ENCODE assay signal across 21 mouse cellular contexts in the genomic region with DNA sequence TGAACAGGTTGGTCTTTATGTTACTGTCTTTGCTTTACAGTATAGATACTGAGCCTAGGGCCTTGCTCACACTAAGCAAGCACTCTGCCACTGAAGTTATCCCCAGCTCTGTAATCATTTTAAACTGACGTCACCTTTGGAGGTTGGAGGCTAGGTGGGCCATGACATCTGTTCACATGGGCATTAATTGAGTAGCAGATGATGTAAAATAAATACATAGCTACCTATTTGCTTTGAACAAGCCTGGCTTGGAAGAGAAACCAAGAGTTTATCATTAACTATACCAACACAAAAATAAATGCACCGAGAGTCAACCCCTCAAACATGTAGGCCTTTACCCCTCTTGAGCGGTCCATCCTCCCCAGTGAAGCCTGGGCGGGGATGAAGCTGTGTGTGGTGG.
A peak's percentile ranks its signal among the peaks of the same experiment; 100 is the strongest.
DNase-seq lines count a peak whose midpoint lies in the region; ATAC-seq and TF ChIP-seq lines count a peak whose summit lies in the region.
"Had no signal": no experiment of that assay in that cellular context is flagged by ENCODE, and none has a peak within 500 bp of the region (broad histone marks: within the 10 kb centered on the region; RNA-seq: fewer than 3 reads in every experiment).

No protein-coding gene starts in this region.

- no peak overlapping the region for H3K4me3 ChIP-seq in liver, adult 2 months (ENCODE audit: insufficient read depth, low read depth, low read length)
- no peak overlapping the region for H3K4me3 ChIP-seq in liver, embryonic 12.5 days
- no peak overlapping the region for H3K4me3 ChIP-seq in liver, embryonic 16.5 days (ENCODE audit: low read depth, low read length)
- no peak overlapping the region for H3K4me3 ChIP-seq in liver, embryonic 11.5 days (ENCODE audit: low read depth, low read length)
- no peak overlapping the region for H3K4me3 ChIP-seq in liver, postnatal 0 days (ENCODE audit: low read depth, low read length)

- H3K4me2 ChIP-seq in liver, embryonic 12.5 days = no peak overlapping the region
- no peak overlapping the region for H3K4me2 ChIP-seq in liver, embryonic 16.5 days (ENCODE audit: low read depth, low read length)
- no peak overlapping the region for H3K4me2 ChIP-seq in liver, embryonic 11.5 days
- H3K4me2 ChIP-seq in liver, postnatal 0 days (ENCODE audit: low read depth, low read length) = no peak overlapping the region

- no peak for ATAC-seq in liver, embryonic 12.5 days
- peak; percentile 9; the same call in 1 of the 2 replicates for ATAC-seq in liver, embryonic 16.5 days (ENCODE audit: low read depth)
- no peak for ATAC-seq in liver, embryonic 11.5 days (replicated peaks; ENCODE audit: low FRiP score)
- peak; percentile 79 for ATAC-seq in liver, postnatal 0 days
- ATAC-seq: activated CD4-positive, CD25-positive, alpha-beta regulatory T cell, adult 4 months; CD4-positive, CD25-positive, alpha-beta regulatory T cell, adult 4 months; Patski had no signal

- TF ChIP-seq POLR2A in liver, adult 2 months (IDR thresholded peaks at IDR 0.05; ENCODE audit: extremely low read depth, insufficient read depth, low read length) = no peak

- H3K27me3 ChIP-seq in liver, adult 2 months (ENCODE audit: control insufficient read depth, insufficient read depth, low read length) = no peaks in the 10 kb centered on the region
- peaks cover 4% of the 10 kb centered on the region; the same call in 1 of the 2 replicates for H3K27me3 ChIP-seq in liver, embryonic 12.5 days (replicated peaks)
- H3K27me3 ChIP-seq in liver, embryonic 16.5 days (ENCODE audit: control insufficient read depth, insufficient read depth, low read depth, low read length) = no peaks in the 10 kb centered on the region
- no peaks in the 10 kb centered on the region for H3K27me3 ChIP-seq in liver, embryonic 11.5 days (replicated peaks; ENCODE audit: control insufficient read depth, insufficient read depth, low read length)
- no peaks in the 10 kb centered on the region for H3K27me3 ChIP-seq in liver, postnatal 0 days (ENCODE audit: insufficient read depth, low read length)
- H3K27me3 ChIP-seq: CH12.LX, Patski had no signal

- WGBS in liver, adult 2 months = 43% methylated on average over 4 of the region's 4 CpGs
- WGBS in liver, embryonic 12.5 days (ENCODE audit: insufficient replicate concordance) = 62% methylated on average over 4 of the region's 4 CpGs
- WGBS in liver, embryonic 16.5 days (ENCODE audit: insufficient replicate concordance) = 51% methylated on average over 4 of the region's 4 CpGs
- WGBS in liver, embryonic 11.5 days = 77% methylated on average over 4 of the region's 4 CpGs
- 58% methylated on average over 4 of the region's 4 CpGs for WGBS in liver, postnatal 0 days (ENCODE audit: insufficient replicate concordance)

- H3K27ac ChIP-seq in liver, adult 2 months (replicated peaks; ENCODE audit: insufficient read depth, low read depth, low read length) = no peak overlapping the region
- H3K27ac ChIP-seq in liver, embryonic 12.5 days = no peak overlapping the region
- H3K27ac ChIP-seq in liver, embryonic 16.5 days (ENCODE audit: low read length) = no peak overlapping the region
- no peak overlapping the region for H3K27ac ChIP-seq in liver, embryonic 11.5 days (ENCODE audit: low read depth, low read length)
- H3K27ac ChIP-seq in liver, postnatal 0 days (ENCODE audit: low read depth) = no peak overlapping the region

- H3K4me1 ChIP-seq in liver, adult 2 months (ENCODE audit: control insufficient read depth, insufficient read depth, low read length) = peaks cover 8% of the 10 kb centered on the region
- peaks cover 6% of the 10 kb centered on the region; the same call in 1 of the 2 replicates for H3K4me1 ChIP-seq in liver, embryonic 12.5 days
- no peaks in the 10 kb centered on the region for H3K4me1 ChIP-seq in liver, embryonic 16.5 days (ENCODE audit: control insufficient read depth, low read depth, low read length)
- no peaks in the 10 kb centered on the region for H3K4me1 ChIP-seq in liver, embryonic 11.5 days (replicated peaks; ENCODE audit: control insufficient read depth, insufficient read depth, low read length)
- peaks cover 20% of the 10 kb centered on the region for H3K4me1 ChIP-seq in liver, postnatal 0 days (ENCODE audit: insufficient read depth)

- no peaks in the 10 kb centered on the region for H3K9me3 ChIP-seq in liver, embryonic 12.5 days (replicated peaks)
- no peaks in the 10 kb centered on the region for H3K9me3 ChIP-seq in liver, embryonic 16.5 days (replicated peaks; ENCODE audit: control insufficient read depth, low read length)
- H3K9me3 ChIP-seq in liver, embryonic 11.5 days (ENCODE audit: control insufficient read depth, low read length) = no peaks in the 10 kb centered on the region
- no peaks in the 10 kb centered on the region for H3K9me3 ChIP-seq in liver, postnatal 0 days (ENCODE audit: low read length)
- H3K9me3 ChIP-seq: G1E had no signal

- DNase-seq in liver, adult 2 months (ENCODE audit: extremely low read depth, low read depth, low spot score) = peak; percentile 52
- no peak for DNase-seq in liver, embryonic 11.5 days (ENCODE audit: low spot score)
- no peak for DNase-seq in liver, postnatal 0 days
- no peak for DNase-seq in liver
- DNase-seq: adrenal gland, adult 2 months; adrenal gland, adult 8-10 months; adrenal gland, postnatal 10 days; adrenal gland, postnatal 14 days; adrenal gland, postnatal 25 days; adrenal gland, postnatal 36 days; B cell, adult 2 months; cerebellum, adult 11 months; cerebellum, adult 11-12 months; cerebellum, adult 18-20 months had no signal

- TF ChIP-seq EP300 in liver, postnatal 0 days (IDR thresholded peaks at IDR 0.05; ENCODE audit: low read depth) = no peak

- H3K36me3 ChIP-seq in liver, adult 2 months (ENCODE audit: control insufficient read depth, insufficient read depth, low read length) = no peaks in the 10 kb centered on the region
- no peaks in the 10 kb centered on the region for H3K36me3 ChIP-seq in liver, embryonic 12.5 days
- no peaks in the 10 kb centered on the region for H3K36me3 ChIP-seq in liver, embryonic 16.5 days (ENCODE audit: control insufficient read depth, insufficient read depth)
- no peaks in the 10 kb centered on the region for H3K36me3 ChIP-seq in liver, embryonic 11.5 days (ENCODE audit: control insufficient read depth, insufficient read depth, low read length)
- H3K36me3 ChIP-seq in liver, postnatal 0 days (replicated peaks; ENCODE audit: insufficient read depth, low read length) = no peaks in the 10 kb centered on the region
- H3K36me3 ChIP-seq: G1E had no signal

- TF ChIP-seq CTCF in liver, adult 2 months (IDR thresholded peaks at IDR 0.05; ENCODE audit: low read depth, low read length) = no peak
- TF ChIP-seq CTCF in liver, postnatal 0 days (IDR thresholded peaks at IDR 0.05; ENCODE audit: low read depth) = no peak

- H3K79me2 ChIP-seq in liver, adult 2 months (ENCODE audit: control insufficient read depth, insufficient read depth, low read length) = no peaks in the 10 kb centered on the region

- no peak overlapping the region for H3K9ac ChIP-seq in liver, adult 2 months (ENCODE audit: low read depth, low read length)
- no peak overlapping the region for H3K9ac ChIP-seq in liver, embryonic 12.5 days
- no peak overlapping the region for H3K9ac ChIP-seq in liver, embryonic 16.5 days (ENCODE audit: low read depth, low read length)
- H3K9ac ChIP-seq in liver, embryonic 11.5 days (ENCODE audit: low read depth, low read length) = no peak overlapping the region
- no peak overlapping the region for H3K9ac ChIP-seq in liver, postnatal 0 days (replicated peaks)

Comparison
In these comparisons a context has a peak if more than half of its experiments do, and no peak if none do; other contexts are left out.
1. ATAC-seq: peak in liver, embryonic 16.5 days (single experiment) and liver, postnatal 0 days (single experiment); none in liver, embryonic 12.5 days (single experiment) and liver, embryonic 11.5 days (single experiment).